Mouse (Mus musculus) neural tube, embryonic 11.5 days (tissue): ENCODE measurements around the gene Ifrd2. TPM values are rescaled to one million over a fixed set of nuclear protein-coding genes. Genes with fewer than 3 reads are reported as not detected.

ENCODE experiments used
- ATAC-seq: fragments of 200-750 bp; cut with Nextera tagmentation; 2 replicates; pipeline ENCODE4 v1.8.0; 2017; ENCODE audit warnings: moderate number of reproducible peaks, mild to moderate bottlenecking, moderate TSS enrichment, moderate library complexity; ENCODE audit not compliant: insufficient read depth, low FRiP score, low TSS enrichment
- DNase-seq: peaks from one replicate; pipeline ENCODE4 v3.0.0-alpha.2; 2015; ENCODE audit warnings: low spot score
- H3K27ac ChIP-seq: fragments of 300-500 bp; sonication (generic); 2 replicates; pipeline ENCODE4 v1.5.1; 2014; ENCODE audit warnings: low read depth, mild to moderate bottlenecking, low read length
- H3K27me3 ChIP-seq: fragments of 300-500 bp; sonication (generic); 2 replicates; pipeline ENCODE4 v1.6.1; 2014; ENCODE audit warnings: mild to moderate bottlenecking, low read length, mixed read lengths; ENCODE audit not compliant: control insufficient read depth, insufficient read depth
- H3K36me3 ChIP-seq: fragments of 300-500 bp; sonication (generic); 2 replicates; pipeline ENCODE4 v1.6.1; 2014; ENCODE audit warnings: mild to moderate bottlenecking, low read length, moderate library complexity, mixed read lengths; ENCODE audit not compliant: control insufficient read depth, insufficient read depth
- H3K4me1 ChIP-seq: fragments of 300-500 bp; sonication (generic); 2 replicates; pipeline ENCODE4 v1.6.1; 2014; ENCODE audit warnings: low read length, mixed read lengths; ENCODE audit not compliant: control insufficient read depth, insufficient read depth
- H3K4me2 ChIP-seq: fragments of 300-500 bp; sonication (generic); 2 replicates; pipeline ENCODE4 v1.6.1; 2014; ENCODE audit warnings: low read depth, mild to moderate bottlenecking, moderate library complexity
- H3K4me3 ChIP-seq: fragments of 300-500 bp; sonication (generic); 2 replicates; pipeline ENCODE4 v1.5.1; 2014; ENCODE audit warnings: low read depth, low read length
- H3K9ac ChIP-seq: fragments of 300-500 bp; sonication (generic); 2 replicates; pipeline ENCODE4 v1.6.1; 2014; ENCODE audit warnings: mild to moderate bottlenecking, low read length
- H3K9me3 ChIP-seq: fragments of 300-500 bp; sonication (generic); 2 replicates; pipeline ENCODE4 v1.6.1; 2016; ENCODE audit warnings: low read length; ENCODE audit not compliant: control insufficient read depth
- WGBS: fragments of 180-500 bp; shearing (Covaris S2); extraction: QIAGEN DNeasy Blood & Tissue Kit; methylation state at CpG from one replicate; pipeline ENCODE4 v1.1.7; 2014; 5-methylcytosine and 5-hydroxymethylcytosine counted together
- polyA plus RNA-seq: library from polyadenylated mRNA; unstranded; fragments of >200 nt; fragmentation: Nextera tagmentation; extraction: Ambion mirVana; gene quantifications from 2 replicates; pipeline ENCODE4 v1.2.1, GENCODE M21; 2014

Gene Ifrd2
- polyA plus RNA-seq, 1 experiment from 2014 or later = 39.0 TPM

DNA sequence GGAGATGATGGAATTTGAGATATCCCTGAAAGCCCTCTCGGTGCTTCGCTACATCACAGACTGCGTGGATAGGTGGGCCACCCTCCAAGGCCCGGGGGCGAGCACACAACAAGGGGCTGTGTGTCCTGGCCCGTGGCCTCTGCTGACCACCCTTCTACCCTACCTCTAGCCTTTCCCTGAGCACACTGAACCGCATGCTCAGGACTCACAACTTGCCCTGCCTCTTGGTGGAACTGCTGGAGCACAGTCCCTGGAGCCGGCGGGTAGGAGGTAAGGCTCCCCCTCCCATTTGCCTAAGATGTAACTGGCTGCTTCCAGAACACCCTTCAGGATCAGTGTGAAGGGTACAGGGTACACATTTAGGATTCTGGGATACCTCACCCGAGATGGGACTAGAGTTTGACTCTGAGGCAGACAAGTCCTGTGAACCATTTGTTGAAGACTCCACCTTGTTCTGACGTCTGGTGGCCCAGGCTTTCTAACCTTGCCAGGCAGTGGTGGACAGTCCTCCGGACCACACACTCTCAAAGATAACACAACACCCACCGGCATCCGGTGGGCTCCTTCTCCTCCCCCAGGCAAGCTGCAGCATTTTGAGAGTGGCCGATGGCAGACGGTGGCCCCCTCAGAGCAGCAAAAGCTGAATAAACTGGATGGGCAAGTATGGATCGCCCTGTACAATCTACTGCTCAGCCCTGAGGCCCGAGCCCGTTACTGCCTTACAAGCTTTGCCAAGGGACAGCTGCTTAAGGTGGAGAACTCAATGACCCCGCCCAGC is 38.0 kb upstream of the Ifrd2 start:
- ATAC-seq = no peak
- WGBS = 91% methylated on average over 20 of the region's 20 CpGs
- peaks cover 30% of the 10 kb centered on the region for H3K27me3 ChIP-seq

DNA sequence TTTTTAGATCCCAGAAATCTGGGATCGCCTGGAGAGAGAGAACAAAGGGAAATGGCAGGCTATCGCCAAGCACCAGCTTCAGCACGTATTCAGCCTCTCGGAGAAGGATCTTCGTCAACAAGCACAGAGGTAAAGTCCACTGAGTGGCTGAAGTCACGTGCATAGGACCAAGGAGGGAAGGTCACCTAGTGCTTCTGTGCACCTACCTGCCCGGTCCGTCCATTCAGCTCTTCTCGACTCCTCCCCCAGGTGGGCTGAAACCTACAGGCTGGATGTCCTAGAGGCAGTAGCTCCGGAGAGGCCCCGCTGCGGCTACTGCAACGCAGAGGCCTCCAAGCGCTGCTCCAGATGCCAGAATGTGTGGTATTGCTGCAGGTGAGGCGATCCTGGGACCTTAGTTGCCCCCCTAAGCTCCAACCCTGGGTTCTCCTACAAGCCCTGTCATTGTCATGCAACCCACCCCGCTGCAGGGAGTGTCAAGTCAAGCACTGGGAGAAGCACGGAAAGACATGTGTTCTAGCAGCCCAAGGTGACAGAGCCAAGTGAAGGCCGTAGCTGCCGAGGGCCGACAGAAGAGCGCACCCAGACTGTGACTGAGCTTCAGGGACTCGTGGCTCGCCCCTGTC is 36.8 kb upstream of the Ifrd2 start:
- peak overlapping the region; percentile 70 for H3K4me2 ChIP-seq
- ATAC-seq (no peak), DNase-seq (no peak)
- no peaks in the 10 kb centered on the region for H3K36me3 ChIP-seq
- H3K9me3 ChIP-seq = no peaks in the 10 kb centered on the region
- 22% methylated on average over 23 of the region's 23 CpGs for WGBS
- H3K4me1 ChIP-seq = peaks cover 32% of the 10 kb centered on the region
- peaks cover 30% of the 10 kb centered on the region for H3K27me3 ChIP-seq
- H3K27ac ChIP-seq = no peak overlapping the region
- 0 out of 2 replicates have a peak overlapping the region, but pooled peaks have one; percentile 1 for H3K9ac ChIP-seq
- H3K4me3 ChIP-seq = peak overlapping the region; percentile 40; the same call in 1 of the 2 replicates

More for the DNA sequence above, 38.0 kb upstream of the Ifrd2 start:
- no peak overlapping the region for H3K27ac ChIP-seq
- no peaks in the 10 kb centered on the region for H3K9me3 ChIP-seq
- no peak overlapping the region for H3K4me3 ChIP-seq
- H3K4me2 ChIP-seq = no peak overlapping the region
- H3K9ac ChIP-seq = no peak overlapping the region
- peaks cover 27% of the 10 kb centered on the region for H3K4me1 ChIP-seq
- H3K36me3 ChIP-seq = peaks cover 2% of the 10 kb centered on the region; the same call in 1 of the 2 replicates
- DNase-seq = no peak

DNA sequence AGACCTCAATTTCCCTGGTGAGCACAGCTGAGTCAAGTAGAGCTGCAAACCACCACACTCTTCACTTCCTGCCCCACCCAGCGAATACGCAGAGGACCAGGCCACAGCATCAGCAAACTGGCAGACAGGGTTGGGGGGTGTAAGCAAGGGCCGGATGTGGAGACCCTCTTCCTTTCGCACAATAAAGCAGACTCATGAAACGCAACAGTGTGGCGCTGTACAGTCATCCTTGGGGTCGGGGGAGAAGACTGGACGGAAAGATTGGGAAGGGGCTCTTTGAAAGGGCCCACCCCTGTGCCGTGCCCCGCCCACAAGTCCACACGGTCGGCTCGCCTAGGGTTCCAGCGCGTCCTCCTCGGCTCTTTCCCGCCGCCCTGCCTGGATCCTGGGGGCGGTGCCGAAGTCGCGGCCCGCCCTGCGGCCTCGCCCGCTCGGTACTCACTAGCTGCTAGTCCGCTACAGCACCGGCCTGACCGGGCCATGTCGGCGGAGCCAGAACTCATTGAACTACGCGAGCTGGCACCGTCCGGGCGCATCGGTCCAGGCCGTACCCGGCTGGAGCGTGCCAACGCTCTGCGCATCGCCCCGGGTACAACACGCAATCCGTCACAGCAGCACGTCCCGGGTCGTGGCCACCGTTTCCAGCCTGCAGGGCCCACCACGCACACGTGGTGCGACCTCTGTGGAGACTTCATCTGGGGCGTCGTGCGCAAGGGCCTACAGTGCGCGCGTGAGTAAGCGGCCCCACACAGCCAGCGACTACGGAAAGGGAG is 36.1 kb upstream of the Ifrd2 start, which contains the start of gene Rassf1:
TSS of gene Rassf1 (plus strand) at position 439 of the 773 bp plus-strand sequence.
- Histone ChIP-seq H3K27me3 (peaks cover 30% of the 10 kb centered on the region), H3K9me3 (no peaks in the 10 kb centered on the region), H3K4me2 (peak within 1 kb of the TSS; percentile 70), H3K27ac (peak within 1 kb of the TSS; percentile 15; the same call in 1 of the 2 replicates), H3K4me1 (peaks cover 39% of the 10 kb centered on the region), H3K36me3 (no peaks in the 10 kb centered on the region), H3K4me3 (peak within 1 kb of the TSS; percentile 40), H3K9ac (peak within 1 kb of the TSS; percentile 52)
- ATAC-seq (no peak), DNase-seq (peak; percentile 67)
- WGBS = 1% methylated on average over 53 of the region's 63 CpGs

DNA sequence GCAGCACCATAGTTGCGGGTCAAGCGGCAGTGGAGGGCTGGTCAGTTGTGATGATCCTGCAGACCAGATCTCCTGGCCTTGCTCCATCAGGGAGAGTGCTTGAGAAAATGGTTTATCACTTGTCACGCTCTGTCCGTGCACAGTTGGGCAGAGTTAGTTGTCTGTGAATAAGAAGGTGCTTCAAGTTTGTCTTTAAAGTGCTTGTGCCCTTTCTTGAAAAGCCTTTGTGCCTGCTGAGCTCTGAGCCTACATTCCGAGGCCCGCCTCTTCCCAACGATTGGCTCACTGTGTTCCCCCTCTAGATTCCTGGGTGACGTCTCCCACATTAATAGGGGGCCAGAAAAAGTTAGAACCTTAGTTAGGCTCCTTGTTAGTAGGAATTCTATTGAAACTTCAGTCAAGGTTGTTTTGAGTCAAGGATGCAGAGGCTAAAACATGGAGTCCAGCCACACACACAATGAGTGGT is 35.5 kb upstream of the Ifrd2 start:
- no peaks in the 10 kb centered on the region for H3K36me3 ChIP-seq
- H3K9ac ChIP-seq = peak overlapping the region; percentile 52
- peak overlapping the region; percentile 15; the same call in 1 of the 2 replicates for H3K27ac ChIP-seq
- H3K4me3 ChIP-seq = peak overlapping the region; percentile 40
- H3K4me2 ChIP-seq = peak overlapping the region; percentile 70
- no peak for ATAC-seq
- WGBS = 10% methylated on average over 8 of the region's 8 CpGs
- no peak for DNase-seq
- H3K4me1 ChIP-seq = peaks cover 37% of the 10 kb centered on the region
- no peaks in the 10 kb centered on the region for H3K9me3 ChIP-seq
- peaks cover 30% of the 10 kb centered on the region for H3K27me3 ChIP-seq

DNA sequence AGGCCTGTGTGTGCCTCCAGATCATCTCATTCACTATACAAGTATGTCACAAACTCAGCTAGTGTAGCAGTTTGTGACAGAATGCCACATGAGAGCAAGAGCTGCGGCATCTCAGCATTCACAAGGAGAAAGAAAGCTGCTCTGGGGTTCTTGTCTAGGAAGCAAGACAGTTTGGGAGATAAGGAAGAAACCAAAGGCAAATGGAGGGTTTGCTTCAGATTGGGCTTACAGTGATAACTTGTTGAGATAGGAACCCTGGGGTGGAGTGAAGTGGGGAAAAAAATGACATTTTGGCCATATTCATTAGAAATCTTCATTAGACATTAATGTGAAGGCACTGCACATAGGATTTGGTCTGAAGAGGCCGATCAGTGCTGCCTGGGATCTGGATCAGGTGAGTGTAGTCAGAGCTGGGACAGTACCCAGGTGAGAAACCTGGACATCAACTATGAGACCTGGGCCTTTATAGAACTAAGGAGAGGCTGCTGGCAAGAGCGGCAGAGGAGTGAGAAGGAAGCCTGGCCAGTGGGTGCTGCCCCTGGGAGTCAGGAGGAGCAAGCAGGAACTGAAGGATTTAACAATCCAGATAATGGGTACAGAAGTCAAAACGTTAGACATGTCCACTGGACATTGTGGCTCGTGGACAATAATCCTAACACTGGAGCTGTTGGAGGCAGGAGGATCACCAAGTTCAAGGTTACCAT is 34.6 kb upstream of the Ifrd2 start:
- no peaks in the 10 kb centered on the region for H3K9me3 ChIP-seq
- no peak overlapping the region for H3K9ac ChIP-seq
- H3K27me3 ChIP-seq = peaks cover 30% of the 10 kb centered on the region
- H3K4me3 ChIP-seq = no peak overlapping the region
- peaks cover 5% of the 10 kb centered on the region for H3K36me3 ChIP-seq
- WGBS = 77% methylated on average over 5 of the region's 5 CpGs
- no peak overlapping the region for H3K27ac ChIP-seq
- ATAC-seq (no peak), DNase-seq (no peak)
- peaks cover 31% of the 10 kb centered on the region for H3K4me1 ChIP-seq
- H3K4me2 ChIP-seq = no peak overlapping the region; the same call in 1 of the 2 replicates

DNA sequence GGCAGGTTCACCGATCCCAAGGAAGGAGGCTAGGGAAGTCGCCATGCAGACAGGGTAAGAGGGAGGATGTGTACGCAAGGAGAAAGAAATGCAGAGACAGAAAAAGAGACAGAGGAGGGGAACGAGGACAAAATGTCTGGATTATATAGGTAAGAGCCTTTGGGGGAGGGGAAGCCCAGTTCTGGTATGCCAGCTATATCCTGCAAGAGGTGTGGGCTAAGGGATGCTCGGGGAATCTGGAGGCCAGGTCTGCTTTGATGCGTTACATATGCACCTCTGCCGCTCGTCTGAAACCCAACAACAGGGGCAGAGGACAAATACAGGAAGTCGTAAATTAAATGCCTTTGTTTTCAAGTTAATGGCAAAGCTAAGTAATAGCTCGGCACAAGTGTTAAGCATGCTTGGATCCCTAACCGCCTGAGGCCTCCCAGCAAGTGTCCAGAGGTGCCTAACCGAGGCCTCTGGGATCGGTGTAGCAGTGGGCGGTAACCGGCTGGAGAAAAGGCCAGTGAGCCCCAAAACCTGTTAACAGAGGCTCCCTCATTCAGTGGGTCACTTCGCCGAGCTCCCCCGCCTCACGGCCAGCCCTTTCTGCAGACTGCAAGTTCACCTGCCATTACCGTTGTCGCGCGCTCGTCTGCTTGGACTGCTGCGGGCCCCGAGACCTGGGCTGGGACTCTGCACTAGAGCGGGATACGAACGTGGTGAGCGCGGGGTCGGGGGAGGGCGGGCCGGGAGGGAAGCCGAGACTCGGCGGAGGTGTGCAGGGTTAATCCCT is 33.7 kb upstream of the Ifrd2 start:
- peaks cover 9% of the 10 kb centered on the region for H3K36me3 ChIP-seq
- DNase-seq (no peak), ATAC-seq (peak; percentile 69)
- peak overlapping the region; percentile 62 for H3K9ac ChIP-seq
- peaks cover 30% of the 10 kb centered on the region for H3K27me3 ChIP-seq
- no peaks in the 10 kb centered on the region for H3K9me3 ChIP-seq
- peak overlapping the region; percentile 92 for H3K4me2 ChIP-seq
- H3K4me1 ChIP-seq = peaks cover 31% of the 10 kb centered on the region
- peak overlapping the region; percentile 77 for H3K27ac ChIP-seq
- WGBS = 4% methylated on average over 36 of the region's 37 CpGs
- peak overlapping the region; percentile 80 for H3K4me3 ChIP-seq

DNA sequence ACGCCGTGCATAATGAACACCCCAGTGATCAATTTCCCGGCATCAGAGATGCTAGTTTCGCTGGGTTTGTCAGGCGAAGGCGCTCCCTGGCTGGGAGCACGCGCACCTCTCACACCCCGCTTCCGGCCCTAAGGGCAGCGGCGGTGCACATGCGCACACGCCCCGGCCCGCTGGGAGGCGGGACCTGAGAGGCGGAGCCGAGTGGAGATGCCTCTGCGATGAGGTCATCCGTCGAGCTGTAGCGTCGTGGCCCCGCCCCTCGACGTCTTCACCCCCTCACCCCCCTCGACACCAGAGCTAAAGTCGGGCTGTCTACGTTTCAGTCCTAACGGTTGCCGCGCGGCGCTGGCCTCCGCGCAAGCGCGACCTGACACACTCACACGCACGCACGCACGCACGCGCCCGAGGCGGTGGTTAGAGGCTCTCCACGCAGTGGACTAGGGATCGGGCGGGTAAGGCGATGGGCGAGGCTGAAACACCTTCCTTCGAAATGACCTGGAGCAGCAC is 33.1 kb upstream of the Ifrd2 start:
- no peaks in the 10 kb centered on the region for H3K9me3 ChIP-seq
- peak overlapping the region; percentile 88 for H3K27ac ChIP-seq
- ATAC-seq = peak; percentile 89
- H3K27me3 ChIP-seq = peaks cover 30% of the 10 kb centered on the region
- peak overlapping the region; percentile 80 for H3K4me3 ChIP-seq
- H3K4me1 ChIP-seq = peaks cover 31% of the 10 kb centered on the region
- DNase-seq = peak; percentile 100
- peak overlapping the region; percentile 82 for H3K9ac ChIP-seq
- peak overlapping the region; percentile 92 for H3K4me2 ChIP-seq
- under 1% methylated on average over 53 of the region's 53 CpGs for WGBS
- H3K36me3 ChIP-seq = peaks cover 13% of the 10 kb centered on the region
